Mouse (Mus musculus): ENCODE measurements around the gene Zscan21. TPM values are rescaled to one million over a fixed set of nuclear protein-coding genes. Genes with fewer than 3 reads are reported as not detected.
A peak's percentile ranks its signal among the peaks of the same experiment; 100 is the strongest.

Gene Zscan21
- total and polyA plus RNA-seq, 2 experiments = 6.8 to 8.9 TPM

DNA sequence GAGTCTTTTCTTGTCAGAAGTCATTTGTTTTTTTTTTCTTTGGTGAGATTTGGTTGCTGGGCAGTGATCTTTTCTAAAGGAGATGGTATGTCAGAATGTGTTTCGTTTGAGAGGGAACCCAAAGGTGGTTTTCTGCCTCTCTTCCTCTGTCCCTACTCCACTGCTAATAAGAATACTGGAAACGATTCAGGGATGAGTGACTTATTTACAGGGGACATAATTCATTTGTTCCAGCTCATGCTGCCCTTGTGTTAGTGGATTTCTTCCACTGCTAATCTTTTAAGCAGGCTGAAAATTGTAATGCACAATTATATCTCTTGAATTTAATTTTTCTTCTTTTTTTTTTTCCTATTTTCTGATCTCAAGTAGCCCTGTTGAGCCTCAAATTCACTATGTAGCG lies 29.9 kb upstream of the Zscan21 start:
- TF ChIP-seq CTCF (IDR thresholded peaks at IDR 0.05; ENCODE audit: low read depth, low read length) (no peak), POLR2A (IDR thresholded peaks at IDR 0.05; ENCODE audit: extremely low read depth, insufficient read depth, low read length) (no peak)
- Histone ChIP-seq H3K9ac (ENCODE audit: low read depth, low read length) (peak overlapping the region; percentile 52), H3K27me3 (ENCODE audit: control insufficient read depth, insufficient read depth, low read length) (no peaks in the 10 kb centered on the region), H3K79me2 (ENCODE audit: control insufficient read depth, insufficient read depth, low read length) (peaks cover 17% of the 10 kb centered on the region; the same call in 1 of the 2 replicates), H3K4me1 (ENCODE audit: control insufficient read depth, insufficient read depth, low read length) (peaks cover 28% of the 10 kb centered on the region), H3K4me3 (ENCODE audit: insufficient read depth, low read depth, low read length) (peak overlapping the region; percentile 91; the same call in 1 of the 2 replicates), H3K36me3 (ENCODE audit: control insufficient read depth, insufficient read depth, low read length) (peaks cover 9% of the 10 kb centered on the region), H3K27ac (replicated peaks; ENCODE audit: insufficient read depth, low read depth, low read length) (peak overlapping the region; percentile 62)
- DNase-seq (ENCODE audit: extremely low read depth, low read depth, low spot score) = peak; percentile 66
- WGBS = 45% methylated on average over 3 of the region's 3 CpGs

DNA sequence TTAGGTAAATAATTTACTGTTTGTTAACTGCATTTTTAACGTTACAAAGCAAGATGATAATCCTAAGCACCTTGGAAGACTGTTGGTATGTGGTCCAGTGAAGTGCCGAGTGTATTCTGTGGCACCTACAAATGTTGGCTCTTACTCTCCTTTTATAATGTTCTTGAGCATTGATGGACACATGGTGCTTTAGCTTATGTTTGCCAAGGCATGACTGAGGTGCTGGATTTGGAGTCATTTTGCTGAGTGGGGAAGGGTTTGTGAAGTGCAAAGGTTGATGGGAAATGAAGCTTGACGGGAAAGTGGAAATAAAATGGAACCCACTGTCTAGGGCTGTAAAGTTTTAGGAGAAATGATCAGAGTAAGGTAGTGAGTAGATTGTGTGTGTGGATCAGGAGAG lies 28.3 kb upstream of the Zscan21 start:
- 21% methylated on average over 3 of the region's 3 CpGs for WGBS

DNA sequence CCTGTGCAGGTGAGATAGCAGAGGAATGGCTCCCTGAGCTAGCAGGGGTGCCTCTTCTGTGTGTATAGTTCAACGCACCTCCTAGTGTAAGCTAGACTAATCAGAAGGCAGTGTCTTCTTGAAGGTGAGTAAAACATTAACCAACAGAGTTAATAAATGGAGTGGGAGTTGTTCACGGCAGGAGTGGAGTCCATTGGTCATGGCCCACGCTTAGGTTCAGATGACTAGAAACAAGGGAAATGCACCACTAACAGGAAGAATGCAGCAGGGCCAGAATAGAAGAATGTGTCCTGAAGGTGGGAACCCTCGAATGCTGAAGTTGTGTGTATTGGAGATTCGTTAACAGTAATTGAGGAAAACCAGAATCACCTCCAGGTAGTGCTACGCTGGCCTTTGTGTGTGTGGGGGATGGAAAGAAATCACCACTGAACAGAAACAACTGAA lies 27.6 kb upstream of the Zscan21 start:
- TF ChIP-seq CTCF (IDR thresholded peaks at IDR 0.05; ENCODE audit: low read depth, low read length) = no peak
- TF ChIP-seq POLR2A (IDR thresholded peaks at IDR 0.05; ENCODE audit: extremely low read depth, insufficient read depth, low read length) = peak; percentile 36; the same call in 1 of the 2 replicates
- peak; percentile 97 for DNase-seq (ENCODE audit: extremely low read depth, low read depth, low spot score)
- H3K4me3 ChIP-seq (ENCODE audit: insufficient read depth, low read depth, low read length) = peak overlapping the region; percentile 61
- H3K9ac ChIP-seq (ENCODE audit: low read depth, low read length) = peak overlapping the region; percentile 97
- H3K27ac ChIP-seq (replicated peaks; ENCODE audit: insufficient read depth, low read depth, low read length) = peak overlapping the region; percentile 99
- H3K36me3 ChIP-seq (ENCODE audit: control insufficient read depth, insufficient read depth, low read length) = peaks cover 19% of the 10 kb centered on the region
- H3K79me2 ChIP-seq (ENCODE audit: control insufficient read depth, insufficient read depth, low read length) = peaks cover 26% of the 10 kb centered on the region; the same call in 1 of the 2 replicates
- H3K4me1 ChIP-seq (ENCODE audit: control insufficient read depth, insufficient read depth, low read length) = peaks cover 37% of the 10 kb centered on the region
- no peaks in the 10 kb centered on the region for H3K27me3 ChIP-seq (ENCODE audit: control insufficient read depth, insufficient read depth, low read length)
- 28% methylated on average over 6 of the region's 6 CpGs for WGBS

More for the DNA sequence above, 28.3 kb upstream of the Zscan21 start:
- no peak overlapping the region for H3K4me3 ChIP-seq (ENCODE audit: insufficient read depth, low read depth, low read length)
- TF ChIP-seq POLR2A (IDR thresholded peaks at IDR 0.05; ENCODE audit: extremely low read depth, insufficient read depth, low read length) = no peak
- H3K36me3 ChIP-seq (ENCODE audit: control insufficient read depth, insufficient read depth, low read length) = peaks cover 17% of the 10 kb centered on the region
- peak; percentile 65 for DNase-seq (ENCODE audit: extremely low read depth, low read depth, low spot score)
- peak overlapping the region; percentile 84 for H3K27ac ChIP-seq (replicated peaks; ENCODE audit: insufficient read depth, low read depth, low read length)
- no peaks in the 10 kb centered on the region for H3K27me3 ChIP-seq (ENCODE audit: control insufficient read depth, insufficient read depth, low read length)
- peaks cover 37% of the 10 kb centered on the region for H3K4me1 ChIP-seq (ENCODE audit: control insufficient read depth, insufficient read depth, low read length)
- peaks cover 26% of the 10 kb centered on the region; the same call in 1 of the 2 replicates for H3K79me2 ChIP-seq (ENCODE audit: control insufficient read depth, insufficient read depth, low read length)
- 0 out of 2 replicates have a peak overlapping the region, but pooled peaks have one; percentile 19 for H3K9ac ChIP-seq (ENCODE audit: low read depth, low read length)

DNA sequence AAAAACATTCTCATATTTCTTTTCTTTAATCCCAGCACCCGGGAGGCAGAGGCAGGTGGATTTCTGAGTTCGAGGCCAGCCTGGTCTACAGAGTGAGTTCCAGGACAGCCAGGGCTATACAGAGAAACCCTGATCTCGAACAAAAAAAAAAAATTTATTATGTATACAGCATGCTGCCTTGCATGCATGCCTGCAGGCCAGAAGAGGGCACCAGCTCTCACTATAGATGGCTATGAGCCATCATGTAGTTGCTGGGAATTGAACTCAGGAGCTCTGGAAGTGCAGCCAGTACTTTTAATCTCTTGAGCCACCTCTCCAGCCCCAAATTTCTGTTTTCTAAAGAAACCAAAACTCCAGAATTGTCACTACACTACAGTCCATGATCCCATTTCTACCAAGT lies 26.4 kb upstream of the Zscan21 start:
- TF ChIP-seq CTCF (IDR thresholded peaks at IDR 0.05; ENCODE audit: low read depth, low read length) (peak; percentile 59; the same call in 1 of the 2 replicates), POLR2A (IDR thresholded peaks at IDR 0.05; ENCODE audit: extremely low read depth, insufficient read depth, low read length) (no peak)
- Histone ChIP-seq H3K36me3 (ENCODE audit: control insufficient read depth, insufficient read depth, low read length) (peaks cover 30% of the 10 kb centered on the region), H3K79me2 (ENCODE audit: control insufficient read depth, insufficient read depth, low read length) (peaks cover 26% of the 10 kb centered on the region; the same call in 1 of the 2 replicates), H3K27ac (replicated peaks; ENCODE audit: insufficient read depth, low read depth, low read length) (peak overlapping the region; percentile 19; the same call in 1 of the 2 replicates), H3K27me3 (ENCODE audit: control insufficient read depth, insufficient read depth, low read length) (no peaks in the 10 kb centered on the region), H3K4me3 (ENCODE audit: insufficient read depth, low read depth, low read length) (no peak overlapping the region; the same call in 1 of the 2 replicates), H3K4me1 (ENCODE audit: control insufficient read depth, insufficient read depth, low read length) (peaks cover 39% of the 10 kb centered on the region), H3K9ac (ENCODE audit: low read depth, low read length) (no peak overlapping the region)
- DNase-seq (ENCODE audit: extremely low read depth, low read depth, low spot score) = peak; percentile 27
- WGBS = 50% methylated on average over 3 of the region's 3 CpGs

DNA sequence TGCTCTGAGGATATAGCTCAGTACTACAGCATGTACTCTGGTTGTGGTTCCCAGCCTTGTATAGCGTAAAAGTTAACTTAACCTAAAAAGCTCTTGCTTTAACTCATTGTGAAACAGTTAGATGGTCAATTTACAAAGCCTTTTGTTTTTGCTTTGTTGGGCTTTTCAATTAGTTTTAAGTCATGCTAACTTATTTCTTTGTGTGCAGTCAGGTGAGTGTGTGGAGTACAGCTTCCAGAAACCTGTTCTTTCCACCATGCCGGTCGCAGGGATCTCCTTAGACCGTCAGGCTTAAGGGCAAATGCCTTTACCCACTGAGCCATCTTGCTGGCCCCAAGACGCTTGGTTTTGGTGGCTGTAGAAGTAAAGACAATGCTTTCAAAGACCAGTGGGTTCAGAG lies 26.0 kb upstream of the Zscan21 start:
- Histone ChIP-seq H3K27me3 (ENCODE audit: control insufficient read depth, insufficient read depth, low read length) (no peaks in the 10 kb centered on the region), H3K27ac (replicated peaks; ENCODE audit: insufficient read depth, low read depth, low read length) (0 out of 2 replicates have a peak overlapping the region, but pooled peaks have one; percentile 20), H3K4me1 (ENCODE audit: control insufficient read depth, insufficient read depth, low read length) (peaks cover 39% of the 10 kb centered on the region), H3K4me3 (ENCODE audit: insufficient read depth, low read depth, low read length) (no peak overlapping the region), H3K79me2 (ENCODE audit: control insufficient read depth, insufficient read depth, low read length) (peaks cover 22% of the 10 kb centered on the region; the same call in 1 of the 2 replicates), H3K36me3 (ENCODE audit: control insufficient read depth, insufficient read depth, low read length) (peaks cover 33% of the 10 kb centered on the region), H3K9ac (ENCODE audit: low read depth, low read length) (no peak overlapping the region)
- DNase-seq (ENCODE audit: extremely low read depth, low read depth, low spot score) = no peak
- TF ChIP-seq POLR2A (IDR thresholded peaks at IDR 0.05; ENCODE audit: extremely low read depth, insufficient read depth, low read length) = no peak
- TF ChIP-seq CTCF (IDR thresholded peaks at IDR 0.05; ENCODE audit: low read depth, low read length) = no peak
- WGBS = 93% methylated on average over 5 of the region's 5 CpGs

DNA sequence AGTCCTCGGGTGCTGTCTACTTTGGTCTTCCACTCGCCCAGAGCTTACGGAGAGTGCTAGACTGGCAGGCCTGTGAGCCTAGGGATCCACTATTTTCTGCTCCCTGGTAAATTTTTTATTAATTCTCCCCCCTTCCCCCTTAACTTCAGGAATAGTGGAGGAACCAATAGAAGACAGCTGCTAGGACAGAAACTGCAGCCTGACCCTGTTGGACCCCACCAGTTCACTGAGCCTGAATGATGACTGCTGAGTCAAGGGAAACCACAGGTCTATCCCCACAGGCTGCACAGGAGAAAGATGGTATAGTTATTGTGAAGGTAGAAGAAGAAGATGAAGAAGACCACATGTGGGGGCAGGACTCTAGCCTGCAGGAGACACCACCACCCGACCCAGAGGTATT lies 23.9 kb upstream of the Zscan21 start:
- 87% methylated on average over 4 of the region's 4 CpGs for WGBS
- Histone ChIP-seq H3K27me3 (ENCODE audit: control insufficient read depth, insufficient read depth, low read length) (no peaks in the 10 kb centered on the region), H3K79me2 (ENCODE audit: control insufficient read depth, insufficient read depth, low read length) (peaks cover 22% of the 10 kb centered on the region; the same call in 1 of the 2 replicates), H3K9ac (ENCODE audit: low read depth, low read length) (no peak overlapping the region), H3K27ac (replicated peaks; ENCODE audit: insufficient read depth, low read depth, low read length) (no peak overlapping the region), H3K4me3 (ENCODE audit: insufficient read depth, low read depth, low read length) (no peak overlapping the region), H3K4me1 (ENCODE audit: control insufficient read depth, insufficient read depth, low read length) (peaks cover 35% of the 10 kb centered on the region), H3K36me3 (ENCODE audit: control insufficient read depth, insufficient read depth, low read length) (peaks cover 47% of the 10 kb centered on the region)
- no peak for TF ChIP-seq CTCF (IDR thresholded peaks at IDR 0.05; ENCODE audit: low read depth, low read length)
- no peak for TF ChIP-seq POLR2A (IDR thresholded peaks at IDR 0.05; ENCODE audit: extremely low read depth, insufficient read depth, low read length)
- DNase-seq (ENCODE audit: extremely low read depth, low read depth, low spot score) = no peak
